Mouse (Mus musculus): Measurements from ENCODE around the gene Gm20388. TPM values are rescaled to one million over a fixed set of nuclear protein-coding genes. Genes with fewer than 3 reads are reported as not detected.
A peak's percentile ranks its signal among the peaks of the same experiment; 100 is the strongest.

Gene Gm20388
- total and polyA plus RNA-seq, 2 experiments from 2014 or later: 17.3 TPM; not detected in 1

DNA sequence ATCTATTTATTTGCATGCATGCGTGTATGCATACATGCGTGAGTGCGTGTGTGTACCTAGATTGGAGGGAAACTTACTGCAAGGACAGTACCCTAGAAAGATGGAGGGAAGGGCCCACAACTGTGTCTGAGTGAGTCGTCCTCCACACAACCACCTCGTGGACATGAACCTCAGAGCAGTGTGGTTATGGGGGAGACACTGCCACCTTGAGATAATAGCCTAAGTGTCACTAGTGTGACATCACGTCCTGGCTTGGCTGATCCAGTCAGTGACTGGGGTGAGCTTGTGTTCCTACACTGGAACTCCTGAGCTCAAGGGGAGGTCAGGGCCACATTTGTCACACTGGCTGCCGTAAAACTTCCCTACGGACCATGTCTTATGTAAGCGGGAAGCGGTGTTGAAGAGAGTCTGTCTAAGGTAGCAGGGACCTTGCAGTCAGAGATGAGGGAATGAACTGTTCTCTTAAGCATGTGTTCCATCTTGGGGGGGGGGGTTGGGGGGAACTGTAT is 1305.9 kb downstream of the Gm20388 start:
- H3K4me3 ChIP-seq (ENCODE audit: low read depth, low read length): no peak overlapping the region
- no peaks in the 10 kb centered on the region for H3K9me3 ChIP-seq (replicated peaks; ENCODE audit: control insufficient read depth, low read length)
- WGBS: 77% methylated on average over 10 of the region's 10 CpGs
- no peak overlapping the region for H3K9ac ChIP-seq (replicated peaks; ENCODE audit: low read depth, low read length)
- H3K4me1 ChIP-seq (ENCODE audit: control insufficient read depth, insufficient read depth): no peaks in the 10 kb centered on the region
- H3K36me3 ChIP-seq (replicated peaks; ENCODE audit: control insufficient read depth, insufficient read depth, low read length): no peaks in the 10 kb centered on the region
- TF ChIP-seq CTCF (IDR thresholded peaks at IDR 0.05; ENCODE audit: low read depth): no peak
- no peak for DNase-seq (ENCODE audit: low spot score)
- no peak overlapping the region for H3K27ac ChIP-seq (ENCODE audit: low read depth)
- no peak overlapping the region for H3K4me2 ChIP-seq (ENCODE audit: low read depth, low read length)
- ATAC-seq (ENCODE audit: insufficient read depth, low read depth): no peak
- H3K27me3 ChIP-seq (ENCODE audit: control insufficient read depth, insufficient read depth, low read length): 0 out of 2 replicates have a peak, but pooled peaks cover 6% of the 10 kb centered on the region

DNA sequence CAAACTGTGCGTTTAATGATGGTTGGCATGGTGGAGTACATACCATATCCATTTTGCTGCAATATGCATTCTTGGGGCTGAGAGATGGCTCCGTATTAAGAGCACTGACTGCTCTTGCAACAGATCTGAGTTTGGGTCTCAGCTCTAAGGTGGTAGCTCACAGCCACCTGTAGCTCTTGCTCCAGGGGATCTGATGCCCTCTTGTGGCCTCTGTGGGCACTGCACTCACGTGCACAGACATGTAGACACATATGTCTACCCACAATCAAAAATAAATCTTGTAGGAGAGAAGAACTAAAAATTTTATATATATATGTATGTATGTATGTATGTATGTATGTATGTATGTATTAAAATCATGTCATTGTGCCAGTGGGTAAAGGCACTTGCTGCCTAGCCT is 1307.8 kb downstream of the Gm20388 start:
- no peak overlapping the region for H3K4me3 ChIP-seq (ENCODE audit: low read depth, low read length)
- H3K36me3 ChIP-seq (replicated peaks; ENCODE audit: control insufficient read depth, insufficient read depth, low read length): no peaks in the 10 kb centered on the region
- H3K4me2 ChIP-seq (ENCODE audit: low read depth, low read length): no peak overlapping the region
- WGBS: 94% methylated on average over 3 of the region's 3 CpGs
- H3K27ac ChIP-seq (ENCODE audit: low read depth): no peak overlapping the region
- TF ChIP-seq EP300 (IDR thresholded peaks at IDR 0.05; ENCODE audit: low read depth) (no peak), CTCF (IDR thresholded peaks at IDR 0.05; ENCODE audit: low read depth) (peak; percentile 40)
- no peak overlapping the region for H3K9ac ChIP-seq (replicated peaks; ENCODE audit: low read depth, low read length)
- H3K27me3 ChIP-seq (ENCODE audit: control insufficient read depth, insufficient read depth, low read length): 0 out of 2 replicates have a peak, but pooled peaks cover 9% of the 10 kb centered on the region
- ATAC-seq (ENCODE audit: insufficient read depth, low read depth) (no peak), DNase-seq (ENCODE audit: low spot score) (no peak)
- no peaks in the 10 kb centered on the region for H3K4me1 ChIP-seq (ENCODE audit: control insufficient read depth, insufficient read depth)
- H3K9me3 ChIP-seq (replicated peaks; ENCODE audit: control insufficient read depth, low read length): no peaks in the 10 kb centered on the region

DNA sequence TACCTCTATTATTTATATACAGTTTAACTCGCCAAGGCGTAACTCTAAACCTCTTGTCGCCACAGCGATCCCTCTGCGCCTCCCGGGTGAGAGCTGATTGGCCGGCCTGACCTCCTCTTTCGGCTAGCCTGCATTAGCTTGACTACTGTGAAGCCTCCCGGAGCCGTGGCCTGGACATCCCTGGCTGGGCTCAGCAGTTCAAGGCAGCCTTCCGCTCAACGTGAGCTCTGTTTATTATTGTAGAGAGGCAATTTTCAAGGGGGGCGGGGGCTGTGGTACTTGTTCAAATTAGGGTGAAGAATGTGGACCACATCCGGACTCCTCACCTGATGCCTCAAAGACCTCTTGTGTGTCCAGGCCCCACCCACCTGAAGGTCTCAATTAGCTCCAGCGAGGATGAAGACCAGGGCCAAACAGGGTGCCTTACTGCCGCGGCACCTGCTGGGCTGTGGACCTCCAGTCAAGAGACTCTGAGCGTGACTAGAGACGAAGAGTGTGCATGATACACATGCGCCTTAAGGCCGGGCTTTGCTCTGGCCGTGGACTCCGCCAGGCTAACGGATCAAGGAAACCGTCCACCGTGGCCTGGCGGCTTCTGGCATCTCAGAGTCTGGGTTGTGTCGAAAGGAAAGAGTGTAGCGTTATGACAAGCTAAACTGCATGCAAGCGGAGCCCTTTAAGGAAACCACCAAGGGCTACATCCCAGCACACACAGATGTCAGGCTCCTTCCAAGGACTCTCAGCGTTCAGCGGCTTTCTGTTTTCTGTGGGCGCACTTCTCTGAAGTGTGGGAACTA is 1309.7 kb downstream of the Gm20388 start:
- Histone ChIP-seq H3K4me3 (ENCODE audit: low read depth, low read length) (no peak overlapping the region), H3K9me3 (replicated peaks; ENCODE audit: control insufficient read depth, low read length) (no peaks in the 10 kb centered on the region), H3K4me1 (ENCODE audit: control insufficient read depth, insufficient read depth) (no peaks in the 10 kb centered on the region), H3K4me2 (ENCODE audit: low read depth, low read length) (no peak overlapping the region), H3K36me3 (replicated peaks; ENCODE audit: control insufficient read depth, insufficient read depth, low read length) (no peaks in the 10 kb centered on the region), H3K27ac (ENCODE audit: low read depth) (no peak overlapping the region), H3K9ac (replicated peaks; ENCODE audit: low read depth, low read length) (no peak overlapping the region), H3K27me3 (ENCODE audit: control insufficient read depth, insufficient read depth, low read length) (peaks cover 9% of the 10 kb centered on the region; the same call in 1 of the 2 replicates)
- no peak for TF ChIP-seq CTCF (IDR thresholded peaks at IDR 0.05; ENCODE audit: low read depth)
- no peak for TF ChIP-seq EP300 (IDR thresholded peaks at IDR 0.05; ENCODE audit: low read depth)
- DNase-seq (ENCODE audit: low spot score): no peak
- WGBS: 44% methylated on average over 33 of the region's 33 CpGs
- ATAC-seq (ENCODE audit: insufficient read depth, low read depth): no peak

DNA sequence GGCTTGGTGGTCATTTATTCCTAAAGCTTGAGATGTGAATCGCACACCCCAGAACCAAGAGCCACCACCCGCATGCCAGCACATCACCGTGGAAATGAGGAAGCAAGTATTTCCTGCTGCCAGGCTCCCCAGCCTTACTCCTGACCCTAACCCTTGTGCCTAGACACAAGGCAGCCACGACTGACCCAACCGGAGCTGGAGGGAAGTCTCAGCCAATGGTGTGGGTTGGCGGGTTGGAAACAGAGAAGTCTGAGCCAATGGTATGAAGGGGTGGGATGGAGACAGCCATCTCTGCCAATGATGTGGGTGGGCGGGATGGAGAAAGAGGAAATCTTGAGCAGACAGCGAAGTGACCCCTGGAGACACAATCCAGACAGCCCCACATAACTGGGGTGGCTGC is 1314.1 kb downstream of the Gm20388 start:
- Histone ChIP-seq H3K27me3 (ENCODE audit: control insufficient read depth, insufficient read depth, low read length) (peaks cover 9% of the 10 kb centered on the region; the same call in 1 of the 2 replicates), H3K9ac (replicated peaks; ENCODE audit: low read depth, low read length) (no peak overlapping the region), H3K27ac (ENCODE audit: low read depth) (no peak overlapping the region), H3K9me3 (replicated peaks; ENCODE audit: control insufficient read depth, low read length) (no peaks in the 10 kb centered on the region), H3K4me3 (ENCODE audit: low read depth, low read length) (no peak overlapping the region), H3K4me1 (ENCODE audit: control insufficient read depth, insufficient read depth) (no peaks in the 10 kb centered on the region; the same call in 1 of the 2 replicates), H3K4me2 (ENCODE audit: low read depth, low read length) (no peak overlapping the region), H3K36me3 (replicated peaks; ENCODE audit: control insufficient read depth, insufficient read depth, low read length) (no peaks in the 10 kb centered on the region)
- WGBS: 59% methylated on average over 8 of the region's 8 CpGs
- TF ChIP-seq CTCF (IDR thresholded peaks at IDR 0.05; ENCODE audit: low read depth): no peak
- TF ChIP-seq EP300 (IDR thresholded peaks at IDR 0.05; ENCODE audit: low read depth): no peak
- no peak for ATAC-seq (ENCODE audit: insufficient read depth, low read depth)
- no peak for DNase-seq (ENCODE audit: low spot score)

DNA sequence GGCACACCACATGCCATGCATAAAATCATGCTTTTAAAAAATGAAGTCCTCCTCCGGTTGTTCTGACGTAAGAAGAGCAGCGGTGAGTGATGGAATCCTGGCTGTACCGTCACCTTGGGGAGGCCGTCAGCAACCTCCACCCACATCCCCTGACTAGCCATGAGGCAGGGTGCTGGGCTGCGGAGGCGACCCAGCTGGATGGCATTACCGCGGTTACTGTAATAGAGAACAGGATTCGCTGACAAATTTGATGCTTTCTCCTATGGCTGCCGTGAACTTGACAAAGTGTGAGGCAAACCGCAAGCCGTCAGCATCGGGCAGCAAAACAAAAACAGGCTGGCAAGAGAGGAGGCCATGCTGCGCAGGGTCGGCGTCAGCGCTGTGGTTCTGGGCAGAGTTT is 1317.1 kb downstream of the Gm20388 start:
- no peaks in the 10 kb centered on the region; the same call in 1 of the 2 replicates for H3K27me3 ChIP-seq (ENCODE audit: control insufficient read depth, insufficient read depth, low read length)
- H3K4me3 ChIP-seq (ENCODE audit: low read depth, low read length): no peak overlapping the region
- WGBS: 82% methylated on average over 18 of the region's 18 CpGs
- no peaks in the 10 kb centered on the region for H3K36me3 ChIP-seq (replicated peaks; ENCODE audit: control insufficient read depth, insufficient read depth, low read length)
- ATAC-seq (ENCODE audit: insufficient read depth, low read depth) (no peak), DNase-seq (ENCODE audit: low spot score) (no peak)
- no peak overlapping the region for H3K9ac ChIP-seq (replicated peaks; ENCODE audit: low read depth, low read length)
- no peak for TF ChIP-seq EP300 (IDR thresholded peaks at IDR 0.05; ENCODE audit: low read depth)
- no peak for TF ChIP-seq CTCF (IDR thresholded peaks at IDR 0.05; ENCODE audit: low read depth)
- no peaks in the 10 kb centered on the region; the same call in 1 of the 2 replicates for H3K4me1 ChIP-seq (ENCODE audit: control insufficient read depth, insufficient read depth)
- H3K9me3 ChIP-seq (replicated peaks; ENCODE audit: control insufficient read depth, low read length): no peaks in the 10 kb centered on the region
- no peak overlapping the region for H3K27ac ChIP-seq (ENCODE audit: low read depth)
- no peak overlapping the region for H3K4me2 ChIP-seq (ENCODE audit: low read depth, low read length)
